Mouse (Mus musculus) urinary bladder, adult 18-20 months (tissue): ENCODE measurements at regions not wholly inside any gene's neighbourhood (a gene's known extent, or its start where the extent isn't known, plus 50 kb on each side); places are given as distances from the start of the nearest gene placed in this dataset.

ENCODE experiments used
- DNase-seq, 2 experiments: peaks; one replicate each; pipeline ENCODE4 v3.0.0; 2022; ENCODE audit warnings: low spot score in 2 of 2, mixed read lengths in 2 of 2

GRCm38 (mm10) chr7:129814149-129814860, 222.6 kb downstream of the Wdr11 start:
- no peak for DNase-seq

DNA sequence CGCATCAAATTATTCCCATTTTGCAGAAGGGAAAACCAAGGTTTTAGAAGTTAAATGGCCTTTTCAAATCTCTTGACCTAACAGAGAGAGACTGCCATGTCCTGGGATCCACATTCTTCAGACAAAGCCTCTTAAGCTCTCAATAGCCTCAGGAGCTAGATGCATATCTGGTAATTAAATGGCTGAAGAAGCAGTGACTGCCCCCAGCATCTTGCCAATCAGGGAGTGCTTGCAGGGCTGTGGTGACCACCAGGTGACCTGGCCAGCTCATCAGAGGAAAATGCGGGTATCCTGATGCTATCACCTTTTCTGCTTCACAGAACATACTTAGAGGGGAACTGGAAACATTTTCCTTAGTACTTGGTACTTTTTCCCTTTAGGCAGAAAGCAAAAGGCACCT, 227.2 kb downstream of the Wdr11 start:
- DNase-seq = no peak

DNA sequence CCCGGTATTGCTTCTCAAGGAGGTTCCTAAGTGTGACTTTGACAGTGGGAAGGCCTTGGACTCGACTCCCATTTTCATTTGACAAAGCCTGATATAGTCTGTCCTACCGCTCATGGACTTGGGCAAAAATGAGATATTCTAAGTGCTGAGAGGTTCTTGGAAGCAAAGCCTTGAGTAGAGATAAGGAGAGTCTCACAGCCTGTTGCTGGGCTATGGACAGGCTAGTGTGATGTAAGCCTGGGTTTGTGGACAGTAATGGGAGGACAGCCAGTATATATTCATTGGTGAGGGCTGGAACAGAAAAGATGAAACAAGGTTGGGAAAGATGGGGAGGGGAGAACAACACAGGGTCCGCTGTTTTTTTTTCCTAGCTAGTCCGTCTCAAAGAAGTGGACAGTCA, 228.0 kb downstream of the Wdr11 start:
- no peak for DNase-seq

DNA sequence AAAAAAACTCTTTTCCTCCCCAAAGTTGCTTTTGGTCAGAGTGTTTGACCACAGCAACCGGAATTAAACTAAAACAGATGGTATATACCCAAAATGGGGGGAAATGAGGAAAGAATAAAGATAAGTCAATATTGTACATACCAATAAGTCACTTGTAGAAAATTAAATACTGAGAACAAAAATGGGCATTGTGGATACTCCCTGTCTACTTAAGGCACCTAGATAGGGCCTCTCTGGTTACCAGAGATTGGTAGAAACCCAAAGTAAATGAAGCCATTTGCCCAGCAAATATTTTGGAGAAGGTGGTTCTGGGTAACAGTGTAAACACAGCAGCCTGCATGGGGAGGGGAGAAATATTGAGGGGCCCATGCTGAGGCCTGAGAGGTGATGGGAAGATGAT, 237.3 kb downstream of the Wdr11 start:
- DNase-seq = no peak

GRCm38 (mm10) chr7:129832830-129833229, 241.2 kb downstream of the Wdr11 start:
- no peak for DNase-seq

DNA sequence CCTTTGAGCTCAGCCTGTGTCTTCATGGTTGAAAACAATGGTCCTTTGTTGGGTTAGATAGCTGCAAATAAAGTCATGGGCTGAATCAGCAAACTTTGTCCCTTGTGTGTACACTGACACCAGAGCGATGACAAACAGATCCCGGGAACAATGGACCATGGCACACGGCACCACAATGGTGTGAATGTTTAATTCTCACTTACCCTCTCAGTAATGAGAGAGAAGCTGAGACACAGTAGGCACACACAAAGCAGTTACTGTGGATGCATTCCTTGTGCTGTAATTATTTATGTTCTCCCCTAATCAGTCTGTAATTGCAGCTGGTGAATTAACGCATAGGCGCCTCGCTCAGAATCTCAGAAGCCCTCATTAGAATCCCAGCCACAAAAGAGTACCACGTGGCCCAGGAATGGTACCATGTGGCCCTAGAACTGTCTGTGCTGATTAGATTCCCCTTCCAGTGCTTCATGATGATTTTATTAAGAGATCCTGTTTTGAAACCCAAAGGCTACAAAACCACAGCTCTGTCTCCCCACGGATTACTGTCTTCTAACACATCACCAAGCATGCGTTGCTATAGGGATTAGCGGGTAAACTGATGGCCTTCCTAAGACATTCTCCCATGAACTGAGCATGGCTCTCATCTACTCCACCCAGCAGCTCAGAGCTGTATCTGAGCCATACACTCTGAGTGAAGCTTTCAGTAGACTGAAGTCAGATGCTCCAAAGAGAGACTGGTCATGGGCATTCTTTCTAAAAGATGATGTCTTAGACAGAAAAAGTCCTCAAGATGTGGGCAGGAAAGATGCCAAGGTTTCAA, 250.8 kb downstream of the Wdr11 start:
- DNase-seq = no peak

DNA sequence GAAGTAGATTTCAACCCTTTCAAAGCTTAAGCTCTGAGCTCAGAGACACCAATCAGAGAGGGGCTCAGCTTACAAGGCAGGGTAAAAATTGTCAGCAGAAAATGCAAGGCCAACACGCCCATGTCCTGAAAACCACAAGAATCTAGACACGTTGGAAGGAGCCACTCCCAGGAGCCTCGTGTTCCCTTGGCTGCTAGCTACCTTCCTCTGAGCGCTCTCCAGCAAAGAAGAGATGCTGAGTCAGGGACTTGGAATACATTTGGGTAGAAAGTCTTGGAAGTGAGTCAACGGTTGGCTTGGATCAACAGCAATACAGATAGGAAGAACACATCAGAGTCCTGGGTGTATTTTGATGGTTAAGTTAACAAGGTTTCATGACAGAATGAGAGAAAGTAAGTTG, 255.5 kb downstream of the Wdr11 start:
- DNase-seq = peak in 1 of 2 experiments; percentile 29

GRCm38 (mm10) chr7:129853596-129853995, 261.9 kb downstream of the Wdr11 start:
- no peak for DNase-seq

DNA sequence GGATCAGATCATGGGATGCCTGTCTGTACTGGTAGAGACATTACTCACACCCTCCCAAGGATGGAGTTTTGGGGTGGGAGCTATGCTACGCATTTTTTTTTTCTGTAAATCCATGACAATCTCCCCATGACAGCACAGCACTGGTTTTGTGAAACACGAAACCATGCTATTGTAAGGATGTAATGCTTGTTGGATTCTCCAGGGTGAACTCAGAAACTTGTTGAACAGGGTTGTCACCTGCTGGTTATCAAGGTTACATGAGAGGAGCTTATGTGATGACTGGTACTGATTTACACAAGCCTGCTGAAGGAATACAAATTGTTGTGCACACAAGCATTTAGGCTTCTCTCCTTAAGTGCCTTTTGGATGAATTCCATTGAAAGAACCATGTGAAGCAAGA, 263.3 kb downstream of the Wdr11 start:
- no peak for DNase-seq

- no peak for DNase-seq
These were observed 271.3 kb downstream of the Wdr11 start for GRCm38 (mm10) chr7:129862966-129863365.

DNA sequence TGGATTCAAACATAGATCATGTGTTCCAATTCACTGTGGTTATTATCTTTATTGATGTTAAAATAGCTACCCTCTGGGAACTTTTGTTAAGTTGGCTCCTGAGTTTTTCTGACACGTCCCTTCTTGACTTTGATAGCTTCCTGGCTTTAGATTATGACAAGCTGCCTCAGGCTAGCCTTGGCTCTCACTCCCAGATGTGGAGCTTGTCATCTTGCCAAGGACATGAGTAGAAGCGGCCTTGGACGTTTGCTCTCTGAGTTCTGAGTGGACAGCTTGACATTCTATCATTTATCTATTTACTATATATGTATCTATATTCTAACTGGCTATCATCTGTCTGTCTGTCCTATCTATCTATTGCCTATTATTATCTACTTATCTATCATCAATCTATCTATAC, 273.9 kb downstream of the Wdr11 start:
- DNase-seq = no peak

DNA sequence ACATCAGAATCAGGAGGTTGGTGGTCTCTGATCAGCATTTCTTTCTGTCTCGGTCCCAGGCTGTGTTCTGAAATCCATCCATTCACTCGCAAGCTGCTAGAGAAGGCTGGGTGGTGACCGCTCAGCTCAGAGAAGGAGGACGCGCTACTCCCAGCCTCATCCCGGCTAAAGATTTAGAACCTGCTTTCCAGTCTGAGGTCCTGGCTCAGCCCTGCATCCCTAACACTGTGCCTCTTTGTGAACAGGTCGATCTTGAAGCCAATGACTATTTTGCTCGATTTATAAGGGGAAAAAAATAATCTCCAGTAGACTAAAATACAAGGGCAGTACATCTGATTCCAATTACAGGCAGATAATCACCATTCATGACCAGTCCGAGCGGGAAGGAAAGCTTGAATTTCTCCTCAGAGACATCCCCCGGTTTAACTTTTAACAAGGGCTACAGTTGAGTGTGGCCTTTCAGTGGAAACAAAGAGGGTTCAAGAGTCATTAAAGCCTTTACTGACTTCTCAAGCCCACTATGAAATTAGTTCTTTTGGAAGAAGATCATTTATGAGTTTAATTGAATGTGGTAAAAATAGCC, 280.6 kb downstream of the Wdr11 start:
- DNase-seq = no peak

DNA sequence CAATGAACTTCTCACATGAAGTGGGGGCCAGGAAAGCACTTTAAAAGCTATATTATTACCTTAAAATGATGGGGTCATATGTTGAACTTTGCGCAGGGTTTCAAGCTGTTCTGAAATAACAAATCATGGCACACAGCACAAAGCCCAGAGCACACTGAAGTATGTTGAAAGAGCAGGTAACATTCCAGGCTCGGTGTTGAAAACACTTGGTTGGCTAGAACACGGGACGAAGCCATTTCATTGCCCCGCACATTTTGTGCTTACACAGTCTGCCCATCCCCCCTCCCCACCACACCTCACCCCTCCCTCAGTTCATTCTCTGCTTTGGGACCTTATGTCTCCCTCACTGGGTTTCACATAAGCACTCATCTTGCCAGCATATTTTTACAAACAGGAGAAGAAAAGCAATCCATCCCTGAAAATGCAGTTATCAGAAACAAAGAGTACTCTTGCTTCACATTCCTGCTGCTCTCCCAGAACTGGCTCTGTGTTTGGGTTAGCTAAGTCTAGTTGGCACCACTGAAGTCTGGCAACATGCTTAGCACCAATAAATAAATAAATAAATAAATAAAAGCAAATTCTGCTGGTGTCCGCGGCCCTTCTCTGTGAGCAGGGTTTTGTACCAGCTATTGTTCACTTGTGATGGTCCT, 284.7 kb downstream of the Wdr11 start:
- no peak for DNase-seq

DNA sequence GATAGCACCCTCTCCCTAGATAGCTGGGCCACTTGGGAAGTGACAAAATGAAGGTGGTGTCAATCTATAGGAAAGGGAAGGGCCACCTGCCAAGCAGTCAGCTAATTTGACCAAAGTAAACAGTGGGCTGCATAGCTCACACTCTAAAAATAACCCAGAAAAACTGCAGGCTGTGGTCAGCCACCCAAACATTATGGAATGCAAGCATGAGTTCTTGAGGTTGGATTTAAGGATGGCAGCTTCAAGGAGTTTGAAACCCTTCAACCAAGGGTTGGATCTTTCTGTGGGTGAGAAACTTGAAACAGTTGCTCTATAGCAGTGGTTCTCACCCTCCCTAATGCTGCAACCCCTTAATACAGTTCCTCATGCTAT, 285.2 kb downstream of the Wdr11 start:
- no peak for DNase-seq

DNA sequence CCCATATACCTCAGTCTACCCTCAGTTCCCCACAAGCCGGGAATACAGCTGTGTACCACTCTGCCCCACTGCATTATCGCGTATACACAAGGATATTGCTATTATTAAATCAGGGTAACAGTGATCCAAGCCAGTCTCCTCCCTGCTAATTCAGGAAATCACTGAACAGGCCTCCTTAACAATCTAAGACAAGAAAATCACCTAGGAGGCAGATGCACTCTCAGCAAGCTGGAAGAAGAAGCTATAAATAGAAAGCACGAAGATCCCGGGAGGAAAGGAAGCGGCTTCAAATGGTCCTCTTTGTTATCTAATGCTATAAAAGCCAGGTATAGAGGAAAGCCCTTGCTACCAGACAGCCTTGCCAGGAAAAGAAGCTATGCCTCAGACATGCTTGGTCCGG, 304.6 kb downstream of the Wdr11 start:
- DNase-seq = no peak

- DNase-seq = no peak
These were observed 305.8 kb downstream of the Wdr11 start for GRCm38 (mm10) chr7:129897511-129897910.

GRCm38 (mm10) chr7:129902256-129902655, 310.6 kb downstream of the Wdr11 start:
- DNase-seq = no peak

DNA sequence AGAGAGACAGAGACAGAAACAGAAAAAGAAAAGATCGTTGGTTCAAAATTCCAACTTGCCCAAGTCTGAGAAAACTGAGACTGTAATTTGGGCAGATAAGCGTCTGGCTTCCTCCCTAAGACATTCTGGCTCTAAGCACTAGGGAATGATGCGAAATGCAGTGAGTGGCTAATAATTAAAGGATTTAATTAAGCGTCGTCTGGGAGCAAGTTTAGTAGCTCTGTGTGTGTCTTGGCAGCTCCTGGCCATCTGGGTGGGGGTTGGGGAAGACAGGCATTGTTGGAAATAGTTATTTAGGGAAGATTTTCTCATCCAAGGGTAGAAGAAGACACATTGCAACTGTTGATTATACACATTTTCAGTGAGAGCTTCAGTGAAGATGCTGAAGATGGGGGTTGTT, 311.5 kb downstream of the Wdr11 start:
- no peak for DNase-seq

DNA sequence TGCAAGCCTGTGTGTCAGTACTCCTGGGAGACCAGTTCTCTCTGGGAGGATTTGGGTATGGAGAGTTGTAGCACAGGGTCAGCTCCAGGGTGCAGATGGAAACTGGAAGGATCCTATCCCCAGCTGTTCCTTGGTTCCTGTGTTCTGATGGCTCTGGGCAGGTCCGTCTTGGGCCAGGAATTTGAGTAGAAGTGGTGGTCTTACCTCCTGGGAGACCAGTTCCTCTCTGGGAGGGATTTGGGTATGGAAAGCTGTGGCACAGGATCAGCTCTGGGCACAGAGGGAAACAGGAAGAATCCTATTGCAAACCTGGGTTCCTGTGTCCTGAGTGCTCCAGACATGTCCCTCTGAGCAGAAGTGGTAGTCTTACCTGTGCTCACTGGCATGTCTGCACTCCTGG, 314.5 kb downstream of the Wdr11 start:
- DNase-seq = no peak

- DNase-seq = no peak
These were observed 317.2 kb downstream of the Wdr11 start for GRCm38 (mm10) chr7:129908826-129909225.

- no peak for DNase-seq
These were observed 318.1 kb downstream of the Wdr11 start for GRCm38 (mm10) chr7:129909730-129910129.

DNA sequence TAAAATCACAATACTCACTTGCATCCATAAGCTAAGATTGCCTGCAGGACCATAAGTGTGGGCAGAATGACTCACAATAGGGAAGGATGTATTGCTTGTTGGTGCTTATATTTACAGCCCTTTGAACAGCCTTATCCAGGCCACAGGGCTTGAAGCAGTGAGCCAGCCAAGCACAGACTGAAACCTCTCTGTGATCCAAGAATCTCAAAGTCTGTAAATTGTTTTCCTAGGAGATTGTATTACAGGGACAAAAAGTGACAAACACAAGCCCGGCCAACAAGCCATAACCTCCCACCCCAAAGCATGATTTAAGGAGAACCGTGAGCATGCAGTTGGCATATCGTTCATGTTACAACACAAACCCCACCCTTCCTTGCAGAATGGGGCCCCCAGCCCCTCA, 319.2 kb downstream of the Wdr11 start:
- no peak for DNase-seq

GRCm38 (mm10) chr7:129914871-129915270, 323.2 kb downstream of the Wdr11 start:
- DNase-seq = no peak
